Mouse (Mus musculus) ES-Bruce4 (cell line): ENCODE measurements at regions not wholly inside any gene's neighbourhood (a gene's known extent, or its start where the extent isn't known, plus 50 kb on each side); places are given as distances from the start of the nearest gene placed in this dataset.

Experiments
- H3K27ac ChIP-seq: 2 replicates; pipeline ENCODE4 v1.5.1; 2012; ENCODE audit warnings: low read length, inconsistent platforms; ENCODE audit not compliant: insufficient read depth
- H3K27me3 ChIP-seq: 2 replicates; pipeline ENCODE4 v1.6.1; 2012; ENCODE audit warnings: mild to moderate bottlenecking, low read length, inconsistent platforms; ENCODE audit not compliant: control insufficient read depth, poor library complexity, insufficient read depth, severe bottlenecking
- H3K36me3 ChIP-seq: 2 replicates; pipeline ENCODE4 v1.6.1; 2012; ENCODE audit warnings: inconsistent platforms, mild to moderate bottlenecking, low read length, moderate library complexity; ENCODE audit not compliant: control insufficient read depth, poor library complexity, insufficient read depth, severe bottlenecking
- H3K4me1 ChIP-seq: one replicate; pipeline ENCODE4 v1.8.1; 2011; ENCODE audit warnings: low read length; ENCODE audit not compliant: control insufficient read depth, insufficient read depth
- H3K4me3 ChIP-seq: 2 replicates; pipeline ENCODE4 v1.5.1; 2011; ENCODE audit warnings: low read depth, mild to moderate bottlenecking, low read length
- H3K9ac ChIP-seq: 2 replicates; pipeline ENCODE4 v1.6.1; 2012; ENCODE audit warnings: low read depth, mild to moderate bottlenecking, inconsistent platforms; ENCODE audit not compliant: poor library complexity, severe bottlenecking
- H3K9me3 ChIP-seq: replicated peaks from 2 replicates; pipeline ENCODE4 v1.6.1; 2012; ENCODE audit warnings: mild to moderate bottlenecking, low read length, inconsistent platforms; ENCODE audit not compliant: control insufficient read depth, poor library complexity, insufficient read depth, severe bottlenecking
- CTCF ChIP-seq: IDR thresholded peaks from one replicate; pipeline ENCODE4 v1.8.1; 2011; ENCODE audit warnings: low read depth, low read length
- EP300 ChIP-seq: IDR thresholded peaks from 2 replicates; pipeline ENCODE4 v1.6.1; 2011; ENCODE audit warnings: low read depth, low read length; ENCODE audit not compliant: insufficient read depth
- POLR2A ChIP-seq: IDR thresholded peaks from one replicate; pipeline ENCODE4 v1.8.1; 2011; ENCODE audit warnings: low read length; ENCODE audit not compliant: insufficient read depth

GRCm38 (mm10) chr6:117480396-117480795 is 312.1 kb downstream of the Cxcl12 start:
- Histone ChIP-seq H3K27ac (no peak overlapping the region), H3K4me1 (no peaks in the 10 kb centered on the region), H3K36me3 (no peaks in the 10 kb centered on the region), H3K4me3 (no peak overlapping the region), H3K9me3 (no peaks in the 10 kb centered on the region), H3K27me3 (no peaks in the 10 kb centered on the region), H3K9ac (no peak overlapping the region)
- TF ChIP-seq CTCF (no peak), POLR2A (no peak), EP300 (no peak)

GRCm38 (mm10) chr6:117489161-117489560 is 320.8 kb downstream of the Cxcl12 start:
- Histone ChIP-seq H3K27ac (no peak overlapping the region), H3K4me1 (no peaks in the 10 kb centered on the region), H3K36me3 (no peaks in the 10 kb centered on the region), H3K27me3 (no peaks in the 10 kb centered on the region), H3K9ac (no peak overlapping the region), H3K9me3 (no peaks in the 10 kb centered on the region), H3K4me3 (no peak overlapping the region)
- TF ChIP-seq CTCF (no peak), EP300 (no peak), POLR2A (no peak)

GRCm38 (mm10) chr6:117489761-117490396 is 321.5 kb downstream of the Cxcl12 start:
- H3K9me3 ChIP-seq = no peaks in the 10 kb centered on the region
- H3K4me1 ChIP-seq = no peaks in the 10 kb centered on the region
- no peak overlapping the region for H3K9ac ChIP-seq
- TF ChIP-seq POLR2A (no peak), EP300 (no peak), CTCF (no peak)
- no peak overlapping the region for H3K27ac ChIP-seq
- H3K27me3 ChIP-seq = no peaks in the 10 kb centered on the region
- H3K36me3 ChIP-seq = no peaks in the 10 kb centered on the region
- no peak overlapping the region for H3K4me3 ChIP-seq

GRCm38 (mm10) chr6:117494971-117495370 is 326.6 kb downstream of the Cxcl12 start:
- H3K27ac ChIP-seq = no peak overlapping the region
- no peak overlapping the region for H3K4me3 ChIP-seq
- no peaks in the 10 kb centered on the region for H3K4me1 ChIP-seq
- no peaks in the 10 kb centered on the region for H3K36me3 ChIP-seq
- no peak overlapping the region for H3K9ac ChIP-seq
- TF ChIP-seq EP300 (no peak), POLR2A (no peak), CTCF (no peak)
- H3K9me3 ChIP-seq = no peaks in the 10 kb centered on the region
- no peaks in the 10 kb centered on the region for H3K27me3 ChIP-seq

GRCm38 (mm10) chr6:117497337-117497736 is 329.0 kb downstream of the Cxcl12 start:
- no peaks in the 10 kb centered on the region for H3K27me3 ChIP-seq
- TF ChIP-seq EP300 = no peak
- TF ChIP-seq CTCF = no peak
- no peak for TF ChIP-seq POLR2A
- H3K4me3 ChIP-seq = no peak overlapping the region
- no peak overlapping the region for H3K27ac ChIP-seq
- no peaks in the 10 kb centered on the region for H3K36me3 ChIP-seq
- no peaks in the 10 kb centered on the region for H3K4me1 ChIP-seq
- no peaks in the 10 kb centered on the region for H3K9me3 ChIP-seq
- no peak overlapping the region for H3K9ac ChIP-seq

- H3K4me1 ChIP-seq = no peaks in the 10 kb centered on the region
Observed at GRCm38 (mm10) chr6:117497904-117498303, 329.6 kb downstream of the Cxcl12 start.

More at GRCm38 (mm10) chr6:117497904-117498303, 329.6 kb downstream of the Cxcl12 start:
- Histone ChIP-seq H3K4me3 (no peak overlapping the region), H3K27me3 (no peaks in the 10 kb centered on the region), H3K27ac (no peak overlapping the region), H3K9me3 (no peaks in the 10 kb centered on the region), H3K36me3 (no peaks in the 10 kb centered on the region), H3K9ac (no peak overlapping the region)
- TF ChIP-seq EP300 = no peak
- no peak for TF ChIP-seq POLR2A
- no peak for TF ChIP-seq CTCF
